Mouse (Mus musculus) inflammation-experienced regulatory T-cells, adult 6 months (primary cell): ENCODE results near the gene Strap. TPM values are rescaled to one million over a fixed set of nuclear protein-coding genes. Genes with fewer than 3 reads are reported as not detected.

Experiments
- ATAC-seq: one replicate; pipeline ENCODE4 v1.8.0; 2017
- polyA plus RNA-seq, 3 experiments: library from polyadenylated mRNA; unstranded; fragments of 100-300 nt; shearing (Covaris generic); gene quantifications; one replicate each; pipeline ENCODE4 v1.2.1; 2017

The Strap gene
- polyA plus RNA-seq, 3 experiments from 2014 or later, result 24.1 to 48.2 (median 29.5) TPM

- ATAC-seq, result peak; percentile 79
Measured at GRCm38 (mm10) chr6:137723898-137724297, 11.0 kb upstream of the Strap start.

GRCm38 (mm10) chr6:137734460-137734845 lies 425 bp upstream of the Strap start:
- ATAC-seq, result peak; percentile 1

GRCm38 (mm10) chr6:137735671-137736238 lies 877 bp downstream of the Strap start:
- ATAC-seq, result peak; percentile 6

GRCm38 (mm10) chr6:137740972-137741371 lies 6.1 kb downstream of the Strap start:
- no peak for ATAC-seq

GRCm38 (mm10) chr6:137744700-137745099 lies 9.8 kb downstream of the Strap start:
- ATAC-seq, result no peak

GRCm38 (mm10) chr6:137747174-137747928 lies 12.5 kb downstream of the Strap start:
- ATAC-seq, result peak; percentile 68

GRCm38 (mm10) chr6:137751551-137752274 lies 16.8 kb downstream of the Strap start:
- ATAC-seq, result no peak

- no peak for ATAC-seq
Measured at GRCm38 (mm10) chr6:137752275-137752655, 17.4 kb downstream of the Strap start.

GRCm38 (mm10) chr6:137754056-137754856 lies 19.4 kb downstream of the Strap start, which contains the start of gene Dera:
Gene Dera, plus strand, starts transcription at chr6:137754546.
- peak; percentile 94 for ATAC-seq

- ATAC-seq, result no peak
Measured at GRCm38 (mm10) chr6:137754857-137755232, 20.0 kb downstream of the Strap start.

GRCm38 (mm10) chr6:137756310-137756709 lies 21.4 kb downstream of the Strap start:
- ATAC-seq, result no peak

- ATAC-seq, result no peak
Measured at GRCm38 (mm10) chr6:137757891-137758290, 23.0 kb downstream of the Strap start.

GRCm38 (mm10) chr6:137759681-137760080 lies 24.8 kb downstream of the Strap start:
- ATAC-seq, result no peak

- ATAC-seq, result no peak
Measured at GRCm38 (mm10) chr6:137760966-137761365, 26.1 kb downstream of the Strap start.

- ATAC-seq, result no peak
Measured at GRCm38 (mm10) chr6:137764572-137765210, 29.8 kb downstream of the Strap start.

- ATAC-seq, result peak; percentile 65
Measured at GRCm38 (mm10) chr6:137766177-137766576, 31.3 kb downstream of the Strap start.

- ATAC-seq, result no peak
Measured at GRCm38 (mm10) chr6:137771621-137772250, 36.9 kb downstream of the Strap start.

GRCm38 (mm10) chr6:137772918-137773636 lies 38.2 kb downstream of the Strap start:
- no peak for ATAC-seq

- no peak for ATAC-seq
Measured at GRCm38 (mm10) chr6:137773637-137774028, 38.8 kb downstream of the Strap start.

GRCm38 (mm10) chr6:137774166-137774565 lies 39.3 kb downstream of the Strap start:
- ATAC-seq, result no peak

- no peak for ATAC-seq
Measured at GRCm38 (mm10) chr6:137775159-137775558, 40.3 kb downstream of the Strap start.
